Mouse (Mus musculus) CD4-positive, CD25-positive, alpha-beta regulatory T cell, adult 9 weeks (primary cell): ENCODE measurements around the gene Slc6a15. TPM values are rescaled to one million over a fixed set of nuclear protein-coding genes. Genes with fewer than 3 reads are reported as not detected.

ENCODE experiments used
- polyA plus RNA-seq: library from polyadenylated mRNA; unstranded; fragments of 100-300 nt; shearing (Covaris generic); gene quantifications from one replicate; pipeline ENCODE4 v1.2.1, GENCODE M21; 2017

The Slc6a15 gene
- polyA plus RNA-seq, result not detected

DNA sequence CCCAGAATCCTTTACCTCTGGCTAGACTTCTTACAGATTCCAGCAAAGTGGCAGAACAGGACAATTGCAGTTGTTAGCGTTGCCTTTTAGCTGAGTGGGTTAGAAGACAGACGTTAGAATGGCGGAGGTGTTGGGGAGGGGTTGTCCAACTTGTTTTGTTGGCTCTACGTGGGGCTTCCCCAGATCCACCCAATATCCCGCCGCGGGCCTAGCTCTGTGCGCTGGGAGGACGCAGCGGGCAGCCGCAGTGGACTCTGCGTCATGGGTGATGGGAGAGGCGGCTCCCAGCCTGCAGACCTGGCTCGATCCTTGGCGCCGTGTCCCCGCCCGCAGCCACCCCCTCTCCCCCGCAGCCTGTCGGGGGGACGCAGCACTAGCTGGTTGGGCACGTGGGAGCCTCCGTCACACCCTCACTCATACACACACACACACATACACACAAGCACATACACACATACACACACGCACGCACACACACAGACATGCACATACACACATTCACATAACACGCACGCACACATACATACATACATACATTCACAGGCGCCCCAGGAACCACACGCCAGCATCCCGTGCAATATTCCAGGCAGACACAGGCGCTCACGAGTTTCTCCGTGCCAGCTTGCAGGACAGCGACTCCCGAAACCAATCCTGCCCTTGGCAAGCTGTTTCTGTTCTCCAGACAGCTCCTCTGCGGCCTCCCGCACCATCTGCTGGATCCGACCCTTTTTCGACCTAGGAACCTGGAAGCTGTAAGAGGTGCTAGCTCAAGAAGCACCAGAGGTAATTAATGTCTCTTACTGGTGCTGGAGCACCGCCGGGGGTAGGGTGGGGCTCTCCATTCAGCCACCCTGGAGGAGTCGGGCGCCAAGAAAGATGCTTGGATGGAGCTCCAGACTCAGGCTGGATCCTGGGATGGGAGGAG is at the start of gene Slc6a15:
TSS of gene Slc6a15 (plus strand) at position 413 of the 925 bp plus-strand sequence.

Other genes starting within 250 kb of the Slc6a15 start
- gene Lrriq1, start 131.5 kb upstream of the Slc6a15 start, polyA plus RNA-seq, result not detected